Mouse (Mus musculus): ENCODE measurements around the gene Sorbs1.

DNA sequence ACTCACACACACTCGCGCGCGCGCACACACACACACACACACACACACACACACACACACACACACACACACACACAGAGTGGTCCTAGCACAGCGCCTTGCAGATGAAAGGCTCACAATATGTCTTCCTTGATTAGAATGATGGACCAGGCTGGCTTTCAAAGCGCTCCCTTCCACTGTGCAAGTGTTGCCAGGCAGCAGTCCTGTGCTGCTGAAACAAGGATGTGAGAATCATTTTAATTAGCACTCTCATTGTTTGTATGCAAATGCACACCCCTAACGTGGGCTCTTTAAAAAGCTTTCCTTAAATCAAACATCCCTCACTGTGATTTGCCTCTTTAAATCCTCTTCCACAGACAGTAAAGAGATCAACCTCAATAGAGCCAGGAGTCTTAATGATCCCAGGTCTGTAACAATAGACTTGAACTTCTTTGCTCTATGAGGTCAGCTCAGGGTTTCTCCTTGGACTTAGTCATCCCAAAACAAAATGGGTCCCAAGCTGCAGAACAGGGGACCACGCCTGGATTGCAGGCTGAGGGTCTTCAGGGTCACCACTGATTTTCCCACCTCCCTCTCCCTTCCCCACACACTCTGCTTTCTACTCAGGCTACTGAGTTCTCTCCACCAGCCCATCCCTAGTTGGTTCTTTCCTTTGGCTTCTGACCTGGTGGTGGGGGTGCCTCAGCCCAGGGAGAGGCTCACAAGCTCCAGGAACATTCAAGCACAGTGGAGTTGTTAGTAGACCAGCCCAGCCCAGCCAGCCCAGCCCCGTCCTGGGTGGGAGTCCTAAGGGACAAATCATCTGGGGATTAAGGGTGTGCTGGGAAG is 79.3 kb downstream of the Sorbs1 start:
- TF ChIP-seq CTCF (IDR thresholded peaks at IDR 0.05; ENCODE audit: low read depth) (no peak), EP300 (IDR thresholded peaks at IDR 0.05; ENCODE audit: low read depth) (no peak)

Measured in liver, embryonic 14.5 days (tissue).